Mouse (Mus musculus): ENCODE results near the gene Olfr482. TPM values are rescaled to one million over a fixed set of nuclear protein-coding genes. Genes with fewer than 3 reads are reported as not detected.

The Olfr482 gene
- not detected for polyA plus RNA-seq (2014; fragmentation: Illumina TruSeq; extraction: RNeasy Lipid Tissue Mini Kit (QIAGEN cat#74804); ENCODE audit: low read depth, low replicate concordance)

DNA sequence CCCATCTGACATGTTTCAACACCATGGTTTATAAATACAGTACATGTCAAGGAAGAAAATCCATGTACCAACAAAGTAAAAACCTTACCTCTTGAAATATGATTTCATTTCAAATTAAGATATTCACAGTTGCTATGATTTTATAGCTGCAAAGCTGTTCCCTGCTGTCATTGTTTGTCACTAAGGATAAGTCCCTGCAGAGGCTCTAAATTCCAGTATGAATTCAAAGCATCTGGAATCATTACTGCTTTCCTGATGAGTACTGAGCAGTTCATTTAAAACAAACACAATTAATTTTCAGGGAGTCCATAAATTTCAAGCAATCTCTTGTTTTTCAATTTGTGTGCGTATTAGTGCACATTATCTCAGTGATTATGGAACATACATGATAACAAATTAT, at the start of gene Olfr482:
Gene Olfr482 (minus strand): TSS at position 101 of the 400 bp plus-strand sequence.

DNA sequence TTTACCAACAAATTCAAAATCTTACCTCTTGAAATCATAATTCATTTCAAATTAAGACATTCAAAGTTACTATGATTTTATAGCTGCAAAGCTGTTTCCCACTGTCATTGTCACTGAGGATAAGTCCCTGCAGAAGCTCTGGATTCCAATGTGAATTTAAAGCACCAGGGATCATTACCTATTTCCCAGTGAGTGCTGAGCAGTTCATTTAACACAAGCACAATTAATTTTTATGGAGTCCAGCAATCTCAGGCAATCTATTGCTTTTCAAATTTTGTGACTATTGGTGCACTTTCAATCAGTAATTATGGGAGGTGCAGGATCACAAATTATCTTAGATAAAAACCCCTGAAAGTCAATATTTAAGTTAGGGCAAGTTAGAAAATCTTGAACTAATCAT, 30.0 kb upstream of the Olfr482 start, which contains the start of gene Olfr484:
Gene Olfr484 (minus strand): TSS at position 101 of the 400 bp plus-strand sequence.

DNA sequence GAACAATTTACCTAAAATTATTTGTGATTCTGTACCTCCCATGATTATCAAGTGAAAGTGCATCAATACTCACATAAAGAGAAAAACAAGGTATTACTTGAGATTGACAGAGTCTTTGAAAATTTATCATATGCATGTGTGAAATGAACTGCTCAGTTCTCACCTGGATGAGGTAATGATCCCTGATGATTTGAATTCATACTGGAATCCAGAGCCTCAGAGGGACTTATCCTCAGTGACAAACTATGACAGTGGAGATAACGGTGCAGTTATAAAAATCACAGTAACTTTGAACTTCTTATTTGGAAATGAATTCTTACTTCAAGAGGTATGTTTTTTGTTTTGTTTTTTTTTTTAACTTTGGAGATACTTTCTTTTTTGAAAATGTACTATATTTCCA, 3.2 kb upstream of the Olfr482 start, which contains the start of gene Olfr483:
Gene Olfr483 (plus strand): TSS at position 301 of the 400 bp plus-strand sequence.

DNA sequence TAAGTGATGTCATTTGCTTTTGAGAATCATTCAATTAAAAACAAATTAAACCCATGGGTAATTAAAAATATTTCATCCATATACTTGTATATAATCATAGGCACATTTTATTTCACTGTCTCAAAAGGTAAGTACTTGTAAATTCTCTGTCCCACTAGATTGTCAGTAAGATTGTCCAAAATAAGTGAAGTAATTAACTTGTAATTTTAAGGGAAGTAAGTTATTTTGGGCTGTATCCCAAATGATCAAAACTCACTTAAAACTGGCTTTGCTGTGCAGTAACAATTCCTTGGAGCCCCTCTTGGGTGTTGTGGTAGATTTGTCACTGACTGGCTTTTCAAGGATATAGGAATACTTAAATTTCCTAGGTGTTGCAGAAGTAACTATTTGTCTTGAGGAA, 17.8 kb downstream of the Olfr482 start, which contains the start of gene Olfr481:
Gene Olfr481 (plus strand): TSS at position 301 of the 400 bp plus-strand sequence.

DNA sequence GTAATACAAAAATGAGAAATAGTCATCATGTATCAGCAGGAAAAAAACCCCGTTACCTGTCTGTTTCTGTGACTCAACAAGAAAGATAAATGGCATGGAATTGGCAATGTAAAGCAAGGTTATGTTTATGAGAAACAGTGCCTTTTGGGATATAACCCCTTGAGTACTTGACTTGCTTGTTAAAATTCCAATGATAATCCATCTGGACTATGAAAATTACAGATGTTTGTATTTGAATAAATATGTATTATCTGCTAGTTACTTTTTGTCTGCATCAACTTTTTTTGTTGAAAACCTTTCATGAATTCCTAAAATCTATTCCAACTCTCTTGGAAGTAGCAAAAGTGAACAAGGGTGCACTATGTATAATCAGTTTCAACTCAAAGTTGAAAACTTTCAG, 30.1 kb downstream of the Olfr482 start, which contains the start of gene Olfr480:
Gene Olfr480 (minus strand): TSS at position 101 of the 400 bp plus-strand sequence.

DNA sequence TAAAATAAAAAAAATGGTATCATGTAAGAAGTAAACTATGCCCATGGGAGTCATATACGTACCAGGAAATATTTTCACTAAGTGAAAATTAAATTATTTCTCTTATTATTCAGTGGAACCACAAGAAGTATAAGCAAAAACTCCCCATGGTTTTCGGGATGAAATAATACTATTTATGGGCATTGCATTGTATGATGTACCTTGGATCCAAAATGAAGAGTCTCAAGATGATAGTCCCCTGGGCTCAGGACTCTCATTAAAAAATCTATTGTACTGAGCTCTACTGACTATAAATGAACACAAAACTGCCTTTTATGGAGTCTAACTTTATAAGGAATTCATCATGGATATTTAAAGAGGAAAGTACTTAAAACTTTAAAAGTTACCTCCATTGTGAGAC, 47.0 kb downstream of the Olfr482 start, which contains the start of gene Olfr479:
Gene Olfr479 (plus strand): TSS at position 301 of the 400 bp plus-strand sequence.

Other genes starting within 250 kb of the Olfr482 start
- gene Olfr472, start 199.7 kb downstream of the Olfr482 start, polyA plus RNA-seq (2014; fragmentation: Illumina TruSeq; extraction: RNeasy Lipid Tissue Mini Kit (QIAGEN cat#74804); ENCODE audit: low read depth, low replicate concordance): not detected
- gene Olfr473, start 167.1 kb downstream of the Olfr482 start, polyA plus RNA-seq (2014; fragmentation: Illumina TruSeq; extraction: RNeasy Lipid Tissue Mini Kit (QIAGEN cat#74804); ENCODE audit: low read depth, low replicate concordance): not detected
- gene Olfr474, start 142.9 kb downstream of the Olfr482 start, polyA plus RNA-seq (2014; fragmentation: Illumina TruSeq; extraction: RNeasy Lipid Tissue Mini Kit (QIAGEN cat#74804); ENCODE audit: low read depth, low replicate concordance): not detected
- gene Olfr476, start 132.8 kb downstream of the Olfr482 start, polyA plus RNA-seq (2014; fragmentation: Illumina TruSeq; extraction: RNeasy Lipid Tissue Mini Kit (QIAGEN cat#74804); ENCODE audit: low read depth, low replicate concordance): not detected
- not detected for gene Olfr477, start 110.9 kb downstream of the Olfr482 start, polyA plus RNA-seq (2014; fragmentation: Illumina TruSeq; extraction: RNeasy Lipid Tissue Mini Kit (QIAGEN cat#74804); ENCODE audit: low read depth, low replicate concordance)
- not detected for gene Olfr478, start 63.6 kb downstream of the Olfr482 start, polyA plus RNA-seq (2014; fragmentation: Illumina TruSeq; extraction: RNeasy Lipid Tissue Mini Kit (QIAGEN cat#74804); ENCODE audit: low read depth, low replicate concordance)
- gene Olfr479, start 46.9 kb downstream of the Olfr482 start, polyA plus RNA-seq (2014; fragmentation: Illumina TruSeq; extraction: RNeasy Lipid Tissue Mini Kit (QIAGEN cat#74804); ENCODE audit: low read depth, low replicate concordance): not detected
- gene Olfr480, start 30.2 kb downstream of the Olfr482 start, polyA plus RNA-seq (2014; fragmentation: Illumina TruSeq; extraction: RNeasy Lipid Tissue Mini Kit (QIAGEN cat#74804); ENCODE audit: low read depth, low replicate concordance): not detected
- not detected for gene Olfr481, start 17.7 kb downstream of the Olfr482 start, polyA plus RNA-seq (2014; fragmentation: Illumina TruSeq; extraction: RNeasy Lipid Tissue Mini Kit (QIAGEN cat#74804); ENCODE audit: low read depth, low replicate concordance)
- gene Olfr483, start 3.3 kb upstream of the Olfr482 start, polyA plus RNA-seq (2014; fragmentation: Illumina TruSeq; extraction: RNeasy Lipid Tissue Mini Kit (QIAGEN cat#74804); ENCODE audit: low read depth, low replicate concordance): not detected
- not detected for gene Olfr484, start 29.9 kb upstream of the Olfr482 start, polyA plus RNA-seq (2014; fragmentation: Illumina TruSeq; extraction: RNeasy Lipid Tissue Mini Kit (QIAGEN cat#74804); ENCODE audit: low read depth, low replicate concordance)
- not detected for gene Olfr485, start 62.3 kb upstream of the Olfr482 start, polyA plus RNA-seq (2014; fragmentation: Illumina TruSeq; extraction: RNeasy Lipid Tissue Mini Kit (QIAGEN cat#74804); ENCODE audit: low read depth, low replicate concordance)
- not detected for gene Olfr486, start 75.2 kb upstream of the Olfr482 start, polyA plus RNA-seq (2014; fragmentation: Illumina TruSeq; extraction: RNeasy Lipid Tissue Mini Kit (QIAGEN cat#74804); ENCODE audit: low read depth, low replicate concordance)
- not detected for gene Olfr487, start 117.0 kb upstream of the Olfr482 start, polyA plus RNA-seq (2014; fragmentation: Illumina TruSeq; extraction: RNeasy Lipid Tissue Mini Kit (QIAGEN cat#74804); ENCODE audit: low read depth, low replicate concordance)
- not detected for gene Olfr488, start 160.8 kb upstream of the Olfr482 start, polyA plus RNA-seq (2014; fragmentation: Illumina TruSeq; extraction: RNeasy Lipid Tissue Mini Kit (QIAGEN cat#74804); ENCODE audit: low read depth, low replicate concordance)
- not detected for gene Olfr490, start 191.3 kb upstream of the Olfr482 start, polyA plus RNA-seq (2014; fragmentation: Illumina TruSeq; extraction: RNeasy Lipid Tissue Mini Kit (QIAGEN cat#74804); ENCODE audit: low read depth, low replicate concordance)
- not detected for gene Olfr491, start 215.9 kb upstream of the Olfr482 start, polyA plus RNA-seq (2014; fragmentation: Illumina TruSeq; extraction: RNeasy Lipid Tissue Mini Kit (QIAGEN cat#74804); ENCODE audit: low read depth, low replicate concordance)
- not detected for gene Olfr492, start 226.1 kb upstream of the Olfr482 start, polyA plus RNA-seq (2014; fragmentation: Illumina TruSeq; extraction: RNeasy Lipid Tissue Mini Kit (QIAGEN cat#74804); ENCODE audit: low read depth, low replicate concordance)
- not detected for gene Olfr493, start 249.4 kb upstream of the Olfr482 start, polyA plus RNA-seq (2014; fragmentation: Illumina TruSeq; extraction: RNeasy Lipid Tissue Mini Kit (QIAGEN cat#74804); ENCODE audit: low read depth, low replicate concordance)